Mouse (Mus musculus): ENCODE results near the gene Slc22a6. TPM values are rescaled to one million over a fixed set of nuclear protein-coding genes. Genes with fewer than 3 reads are reported as not detected.

Slc22a6 gene
- polyA plus RNA-seq, 1 experiment from 2014 or later, result 0.88 TPM

Other genes starting within 250 kb of the Slc22a6 start
- gene Slc22a30, start 212.9 kb upstream of the Slc22a6 start, polyA plus RNA-seq (2014; fragmentation: Nextera tagmentation; extraction: Ambion mirVana), result not detected in 2 replicates
- gene Slc22a8, start 26.8 kb upstream of the Slc22a6 start, polyA plus RNA-seq (2014; fragmentation: Nextera tagmentation; extraction: Ambion mirVana), result 0.08 and 0.45 TPM in 2 replicates
- gene Chrm1, start 45.8 kb downstream of the Slc22a6 start, polyA plus RNA-seq (2014; fragmentation: Nextera tagmentation; extraction: Ambion mirVana), result 0.13 and 0.20 TPM in 2 replicates
- 123 and 136 TPM in 2 replicates for gene Slc3a2, start 105.3 kb downstream of the Slc22a6 start, polyA plus RNA-seq (2014; fragmentation: Nextera tagmentation; extraction: Ambion mirVana)
- 83.6 and 87.1 TPM in 2 replicates for gene Wdr74, start 117.8 kb downstream of the Slc22a6 start, polyA plus RNA-seq (2014; fragmentation: Nextera tagmentation; extraction: Ambion mirVana)
- gene 1700092M07Rik, start 122.7 kb downstream of the Slc22a6 start, polyA plus RNA-seq (2014; fragmentation: Nextera tagmentation; extraction: Ambion mirVana), result 1.6 and 2.6 TPM in 2 replicates
- gene Stx5a, start 123.4 kb downstream of the Slc22a6 start, polyA plus RNA-seq (2014; fragmentation: Nextera tagmentation; extraction: Ambion mirVana), result 100 and 111 TPM in 2 replicates
- 213 and 224 TPM in 2 replicates for gene Nxf1, start 139.0 kb downstream of the Slc22a6 start, polyA plus RNA-seq (2014; fragmentation: Nextera tagmentation; extraction: Ambion mirVana)
- 192 and 194 TPM in 2 replicates for gene Tmem223, start 153.0 kb downstream of the Slc22a6 start, polyA plus RNA-seq (2014; fragmentation: Nextera tagmentation; extraction: Ambion mirVana)
- 46.4 and 50.8 TPM in 2 replicates for gene Tmem179b, start 156.4 kb downstream of the Slc22a6 start, polyA plus RNA-seq (2014; fragmentation: Nextera tagmentation; extraction: Ambion mirVana)
- gene Taf6l, start 168.4 kb downstream of the Slc22a6 start, polyA plus RNA-seq (2014; fragmentation: Nextera tagmentation; extraction: Ambion mirVana), result 15.4 and 17.1 TPM in 2 replicates
- 184 and 194 TPM in 2 replicates for gene Polr2g, start 180.5 kb downstream of the Slc22a6 start, polyA plus RNA-seq (2014; fragmentation: Nextera tagmentation; extraction: Ambion mirVana)
- 5.7 and 7.5 TPM in 2 replicates for gene Zbtb3, start 184.5 kb downstream of the Slc22a6 start, polyA plus RNA-seq (2014; fragmentation: Nextera tagmentation; extraction: Ambion mirVana)
- gene Ttc9c, start 201.3 kb downstream of the Slc22a6 start, polyA plus RNA-seq (2014; fragmentation: Nextera tagmentation; extraction: Ambion mirVana), result 47.0 and 53.1 TPM in 2 replicates
- 7.0 and 10.1 TPM in 2 replicates for gene Hnrnpul2, start 202.0 kb downstream of the Slc22a6 start, polyA plus RNA-seq (2014; fragmentation: Nextera tagmentation; extraction: Ambion mirVana)
- gene AC129217.1, start 211.7 kb downstream of the Slc22a6 start, polyA plus RNA-seq (2014; fragmentation: Nextera tagmentation; extraction: Ambion mirVana), result not detected in 2 replicates
- 55.6 and 59.6 TPM in 2 replicates for gene Bscl2, start 219.4 kb downstream of the Slc22a6 start, polyA plus RNA-seq (2014; fragmentation: Nextera tagmentation; extraction: Ambion mirVana)
- gene Gng3, start 221.2 kb downstream of the Slc22a6 start, polyA plus RNA-seq (2014; fragmentation: Nextera tagmentation; extraction: Ambion mirVana), result 158 TPM in 2 replicates
- 0.32 and 0.37 TPM in 2 replicates for gene Lrrn4cl, start 232.7 kb downstream of the Slc22a6 start, polyA plus RNA-seq (2014; fragmentation: Nextera tagmentation; extraction: Ambion mirVana)